Mouse (Mus musculus) G1E-ER4 (cell line): ENCODE measurements around the gene Hspb9. TPM values are rescaled to one million over a fixed set of nuclear protein-coding genes. Genes with fewer than 3 reads are reported as not detected.

ENCODE experiments used
- GATA1 ChIP-seq: IDR thresholded peaks from one replicate; pipeline ENCODE4 v1.8.0; 2012; ENCODE audit warnings: low read length, inconsistent platforms
- polyA plus RNA-seq: library from polyadenylated mRNA; stranded (reverse); fragments of >175 nt; gene quantifications from 2 replicates; pipeline ENCODE4 v1.2.3, GENCODE M21; 2012

The Hspb9 gene
- polyA plus RNA-seq, 1 experiment: 0.37 TPM

GRCm38 (mm10) chr11:100718866-100719265 lies 5.2 kb downstream of the Hspb9 start:
- TF ChIP-seq GATA1: no peak

DNA sequence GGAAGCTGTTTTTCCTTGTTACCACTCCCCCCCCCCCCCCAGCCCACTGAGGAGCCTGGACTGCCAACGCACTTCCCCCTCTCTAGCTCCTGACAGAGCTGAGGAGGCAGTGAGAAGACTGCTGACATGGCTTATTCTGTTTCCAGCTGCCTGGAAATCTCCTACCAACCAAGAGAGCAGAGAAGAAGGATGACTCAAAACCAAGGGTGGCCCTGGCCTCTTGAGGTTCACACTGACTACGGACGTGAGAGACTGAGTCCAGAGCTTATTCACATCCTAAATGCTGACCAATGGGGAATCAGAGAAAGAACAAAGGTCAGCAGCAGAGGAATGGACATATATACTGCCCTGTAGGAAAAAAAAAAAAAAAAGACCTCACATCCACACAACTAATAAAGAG lies 5.7 kb downstream of the Hspb9 start:
- no peak for TF ChIP-seq GATA1

DNA sequence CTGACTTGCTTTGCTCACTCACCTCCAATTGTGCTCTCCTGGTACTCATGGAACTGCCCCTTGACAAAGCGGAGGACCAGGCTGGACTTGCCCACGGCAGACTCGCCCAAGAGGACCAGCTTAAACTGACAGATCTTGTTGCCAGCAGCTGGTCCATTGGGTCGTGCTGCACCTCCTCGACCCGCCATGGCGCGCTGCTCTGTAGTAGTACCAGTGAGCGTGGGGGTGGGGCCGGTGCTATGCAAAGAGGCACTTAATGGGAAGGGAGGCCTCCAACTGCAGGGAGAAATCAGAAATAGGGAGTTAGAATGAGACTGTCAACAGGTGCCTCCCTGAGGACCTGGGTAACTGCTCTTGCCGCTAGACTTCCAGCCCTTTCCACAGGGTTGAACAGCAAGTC lies 6.2 kb downstream of the Hspb9 start:
- TF ChIP-seq GATA1: no peak

DNA sequence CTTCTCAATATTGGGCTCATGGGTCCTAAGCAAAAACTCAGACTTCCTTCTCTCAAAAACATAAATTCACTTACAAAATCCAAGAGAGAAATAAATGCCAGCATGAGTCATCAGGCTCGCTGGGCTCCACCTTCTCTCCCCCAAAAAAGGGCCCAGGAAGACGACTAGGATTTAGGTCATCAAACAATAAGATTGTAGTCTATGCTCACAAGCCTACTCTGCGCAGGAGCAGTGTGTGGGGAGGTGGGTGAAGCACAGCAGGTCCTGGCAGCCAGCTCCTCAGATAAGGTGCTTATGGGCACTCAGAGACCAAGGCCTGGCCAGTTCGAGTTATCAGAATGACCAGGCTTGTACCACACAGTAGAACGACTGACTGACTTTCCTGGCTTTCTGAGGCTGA lies 6.7 kb downstream of the Hspb9 start:
- TF ChIP-seq GATA1: no peak

GRCm38 (mm10) chr11:100721254-100721653 lies 7.6 kb downstream of the Hspb9 start:
- TF ChIP-seq GATA1: no peak

DNA sequence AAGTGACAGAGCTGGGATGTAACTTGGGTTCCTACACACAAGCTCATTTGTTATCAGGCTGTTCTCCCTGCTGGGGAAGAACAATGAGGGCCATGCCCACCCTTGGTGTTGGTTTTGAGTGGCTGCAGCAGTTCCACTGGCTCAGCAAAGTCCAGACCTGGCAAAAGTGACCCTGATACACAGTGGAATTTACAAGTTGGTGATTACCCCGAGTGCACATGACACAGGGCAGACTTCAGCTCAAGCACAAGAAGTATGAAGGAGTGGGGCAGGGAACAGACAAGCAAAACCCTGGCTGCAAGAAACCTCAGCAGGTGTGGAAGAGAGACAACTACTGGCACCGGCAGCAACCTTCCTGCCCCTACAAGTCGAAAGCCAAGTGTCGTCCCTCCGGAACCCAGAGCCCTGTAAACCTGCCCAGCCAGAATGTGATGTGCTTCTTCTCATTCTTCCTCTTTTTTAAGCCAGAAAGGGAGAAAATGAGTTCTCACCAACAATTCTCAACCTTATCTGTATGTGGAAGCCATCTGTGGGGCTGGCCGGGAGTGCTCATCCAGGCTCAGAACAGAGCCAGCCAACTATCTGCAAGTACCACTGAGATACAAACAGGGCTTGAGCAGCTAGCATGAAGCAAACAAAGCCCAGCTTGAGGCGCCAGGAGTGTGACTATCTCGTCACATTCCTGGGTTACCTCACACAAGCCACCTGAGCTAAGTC lies 8.3 kb downstream of the Hspb9 start:
- peak; percentile 46 for TF ChIP-seq GATA1

DNA sequence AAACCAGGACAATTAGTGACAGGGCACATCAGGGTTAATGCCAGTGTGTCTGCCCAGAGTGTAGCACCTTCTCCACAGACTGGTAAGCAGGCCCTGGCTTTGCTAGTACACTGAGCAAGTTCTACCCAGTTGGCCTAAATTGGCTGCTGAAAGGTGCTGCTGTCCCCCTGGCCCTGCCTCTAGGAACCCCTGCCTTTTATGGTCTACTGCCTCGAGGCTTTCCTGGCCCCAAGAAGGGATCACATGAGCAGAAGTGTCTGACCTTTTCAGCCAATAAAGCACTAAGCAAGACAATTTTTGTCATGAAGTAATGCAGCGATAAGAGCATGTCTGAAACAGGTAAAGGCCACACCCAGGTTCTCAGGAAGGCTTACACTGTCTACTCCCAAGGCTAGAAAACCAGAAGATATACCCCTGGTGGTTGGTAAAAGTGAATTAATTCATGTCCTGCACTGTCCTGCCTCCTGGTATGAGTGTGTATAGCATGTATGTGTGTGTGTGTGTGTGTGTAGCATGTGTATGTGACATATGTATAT lies 8.9 kb downstream of the Hspb9 start:
- no peak for TF ChIP-seq GATA1

DNA sequence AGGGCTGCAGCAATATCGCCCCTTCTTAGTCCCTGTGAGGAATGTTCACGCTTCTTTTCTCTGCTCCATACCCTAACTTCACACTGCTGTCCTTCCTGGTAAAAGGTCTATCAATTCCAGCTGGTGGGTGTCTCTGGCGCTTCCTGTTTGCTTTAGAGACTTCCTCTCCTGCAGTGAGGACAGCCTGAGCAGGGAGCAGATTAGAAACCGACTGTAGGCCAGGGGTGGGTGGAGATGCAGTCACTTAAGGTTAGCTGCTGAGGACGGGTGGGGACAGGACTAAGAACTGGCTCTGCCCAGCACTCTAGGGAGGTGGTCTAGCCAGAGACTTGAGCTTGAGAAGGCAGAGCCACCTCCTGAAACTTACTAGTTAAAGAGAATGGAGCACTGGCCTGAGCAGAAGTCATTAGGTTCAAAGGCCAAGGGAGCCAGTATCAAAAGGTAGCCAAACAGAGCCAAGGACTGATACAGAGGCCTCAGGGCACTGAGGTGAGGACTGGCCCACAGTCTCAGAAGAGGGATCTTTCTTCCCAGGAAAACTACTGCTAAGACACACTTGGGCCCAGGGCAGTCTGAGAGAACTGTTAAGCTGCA lies 11.4 kb downstream of the Hspb9 start:
- TF ChIP-seq GATA1: no peak

- no peak for TF ChIP-seq GATA1
Observed at GRCm38 (mm10) chr11:100727201-100727600, 13.6 kb downstream of the Hspb9 start.

GRCm38 (mm10) chr11:100728601-100729000 lies 15.0 kb downstream of the Hspb9 start:
- no peak for TF ChIP-seq GATA1

GRCm38 (mm10) chr11:100729976-100730375 lies 16.3 kb downstream of the Hspb9 start:
- no peak for TF ChIP-seq GATA1

GRCm38 (mm10) chr11:100730477-100731205 lies 17.0 kb downstream of the Hspb9 start:
- TF ChIP-seq GATA1: no peak

GRCm38 (mm10) chr11:100735134-100735865 lies 21.6 kb downstream of the Hspb9 start:
- TF ChIP-seq GATA1: no peak

DNA sequence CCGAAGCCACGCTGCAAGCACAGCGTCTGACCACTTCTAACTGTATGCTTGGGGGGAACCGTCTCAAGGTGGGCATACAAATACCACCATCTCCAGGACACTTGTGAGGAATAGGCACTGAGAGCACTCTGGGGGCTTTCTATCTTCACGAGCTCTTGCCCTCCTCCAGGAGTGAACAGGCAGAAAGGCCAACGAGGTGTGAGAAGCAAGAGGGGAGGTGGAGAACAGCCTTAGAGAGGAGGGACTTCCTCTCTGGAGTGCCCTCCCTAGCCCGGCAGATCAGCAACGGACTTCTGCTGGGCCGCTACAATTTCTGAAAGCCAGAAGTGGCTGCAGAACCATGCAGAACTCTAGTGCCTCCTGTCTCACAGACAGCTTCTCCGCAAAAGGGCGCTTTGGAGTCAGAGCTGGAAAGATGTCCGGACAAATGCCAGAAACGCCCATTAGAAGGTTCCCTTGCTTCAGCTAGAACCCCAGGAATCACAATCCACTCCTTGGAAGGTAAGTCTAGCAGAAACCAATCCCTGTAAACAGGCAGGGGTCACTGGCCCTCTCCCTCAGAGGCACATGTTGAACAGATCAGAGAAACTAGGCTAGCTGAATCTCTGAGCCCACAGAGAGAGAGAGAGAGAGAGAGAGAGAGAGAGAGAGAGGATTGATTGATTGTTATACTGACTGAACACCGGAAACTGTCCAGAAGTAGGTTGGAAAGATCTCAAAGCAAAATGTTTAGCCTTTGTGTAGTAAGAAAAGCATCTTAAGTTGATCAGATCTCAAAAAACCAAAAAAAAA lies 22.5 kb downstream of the Hspb9 start:
- TF ChIP-seq GATA1: no peak

GRCm38 (mm10) chr11:100736746-100737080 lies 23.1 kb downstream of the Hspb9 start:
- no peak for TF ChIP-seq GATA1
